Mouse (Mus musculus) hindbrain, embryonic 16.5 days (tissue): ENCODE results near the gene Prtg. TPM values are rescaled to one million over a fixed set of nuclear protein-coding genes. Genes with fewer than 3 reads are reported as not detected.

Experiments used
- ATAC-seq: fragments of 200-750 bp; cut with Nextera tagmentation; 2 replicates; pipeline ENCODE4 v1.8.0; 2017; ENCODE audit warnings: moderate TSS enrichment, moderate library complexity
- H3K27ac ChIP-seq: fragments of 300-500 bp; sonication (generic); 2 replicates; pipeline ENCODE4 v1.5.1; 2014; ENCODE audit warnings: low read depth, mild to moderate bottlenecking, control low read depth, low read length, moderate library complexity
- H3K27me3 ChIP-seq: fragments of 300-500 bp; sonication (generic); replicated peaks from 2 replicates; pipeline ENCODE4 v1.6.1; 2014; ENCODE audit warnings: low read length; ENCODE audit not compliant: control insufficient read depth, insufficient read depth
- H3K36me3 ChIP-seq: fragments of 300-500 bp; sonication (generic); 2 replicates; pipeline ENCODE4 v1.6.1; 2014; ENCODE audit warnings: mild to moderate bottlenecking, low read length, moderate library complexity, mixed read lengths; ENCODE audit not compliant: control insufficient read depth, insufficient read depth
- H3K4me1 ChIP-seq: fragments of 300-500 bp; sonication (generic); 2 replicates; pipeline ENCODE4 v1.6.1; 2014; ENCODE audit warnings: low read depth, low read length; ENCODE audit not compliant: control insufficient read depth, insufficient read depth
- H3K4me2 ChIP-seq: fragments of 300-500 bp; sonication (generic); 2 replicates; pipeline ENCODE4 v1.6.1; 2014; ENCODE audit warnings: mild to moderate bottlenecking, low read length, control low read depth, moderate library complexity
- H3K4me3 ChIP-seq: fragments of 300-500 bp; sonication (generic); 2 replicates; pipeline ENCODE4 v1.5.1; 2014; ENCODE audit warnings: mild to moderate bottlenecking, low read length, control low read depth, moderate library complexity
- H3K9ac ChIP-seq: fragments of 300-500 bp; sonication (generic); 2 replicates; pipeline ENCODE4 v1.6.1; 2014; ENCODE audit warnings: low read depth, mild to moderate bottlenecking, control low read depth, low read length, moderate library complexity
- H3K9me3 ChIP-seq: fragments of 300-500 bp; sonication (generic); 2 replicates; pipeline ENCODE4 v1.6.1; 2014; ENCODE audit warnings: mild to moderate bottlenecking, low read length, moderate library complexity; ENCODE audit not compliant: control insufficient read depth
- WGBS: fragments of 180-500 bp; shearing (Covaris S2); extraction: QIAGEN DNeasy Blood & Tissue Kit; methylation state at CpG from one replicate; pipeline ENCODE4 v1.1.7; 2014; 5-methylcytosine and 5-hydroxymethylcytosine counted together
- polyA plus RNA-seq: library from polyadenylated mRNA; unstranded; fragments of >200 nt; fragmentation: Nextera tagmentation; extraction: Ambion mirVana; gene quantifications from 2 replicates; pipeline ENCODE4 v1.2.1, GENCODE M21; 2015

Prtg gene
- polyA plus RNA-seq, 1 experiment from 2014 or later: 0.40 TPM

- no peaks in the 10 kb centered on the region for H3K9me3 ChIP-seq
- no peak overlapping the region for H3K27ac ChIP-seq
- WGBS: 40% methylated on average over 5 of the region's 5 CpGs
- H3K4me3 ChIP-seq: no peak overlapping the region
- H3K4me2 ChIP-seq: no peak overlapping the region
- H3K4me1 ChIP-seq: no peaks in the 10 kb centered on the region
- H3K9ac ChIP-seq: no peak overlapping the region
- H3K27me3 ChIP-seq: no peaks in the 10 kb centered on the region
- 0 out of 2 replicates have a peak, but pooled peaks have one; percentile 40 for ATAC-seq
- no peaks in the 10 kb centered on the region for H3K36me3 ChIP-seq
These were observed 57.1 kb downstream of the Prtg start for GRCm38 (mm10) chr9:72863773-72864172.

- Histone ChIP-seq H3K27me3 (no peaks in the 10 kb centered on the region), H3K9ac (no peak overlapping the region), H3K4me1 (peaks cover 8% of the 10 kb centered on the region), H3K4me2 (no peak overlapping the region), H3K9me3 (no peaks in the 10 kb centered on the region), H3K36me3 (no peaks in the 10 kb centered on the region), H3K27ac (no peak overlapping the region), H3K4me3 (no peak overlapping the region)
- no peak for ATAC-seq
- WGBS: 79% methylated on average over 6 of the region's 6 CpGs
These were observed 60.8 kb downstream of the Prtg start for GRCm38 (mm10) chr9:72867434-72867833.

DNA sequence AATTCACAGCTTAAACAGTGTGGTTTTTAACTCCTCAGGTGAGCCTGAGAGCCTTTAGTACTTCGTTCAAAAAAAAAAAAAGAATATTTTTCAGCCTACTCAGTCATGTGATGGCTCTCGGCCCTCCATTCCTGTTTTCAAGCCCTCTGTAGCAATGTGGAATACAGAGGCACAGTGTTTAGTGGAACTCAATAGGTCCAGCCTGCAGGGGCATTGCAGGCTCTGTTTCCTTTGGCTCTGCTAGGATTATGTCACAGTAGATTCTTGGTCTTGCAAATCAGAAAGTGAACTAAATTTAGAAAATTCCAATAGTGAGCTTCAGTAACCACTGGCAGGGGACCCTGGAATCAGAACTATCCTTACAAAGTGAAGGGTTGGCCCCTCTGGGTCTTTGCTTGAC is 62.1 kb downstream of the Prtg start:
- Histone ChIP-seq H3K9ac (no peak overlapping the region), H3K27me3 (no peaks in the 10 kb centered on the region), H3K36me3 (no peaks in the 10 kb centered on the region), H3K4me2 (no peak overlapping the region), H3K4me1 (peaks cover 10% of the 10 kb centered on the region), H3K9me3 (no peaks in the 10 kb centered on the region), H3K4me3 (no peak overlapping the region), H3K27ac (no peak overlapping the region)
- no peak for ATAC-seq
- 80% methylated on average over 2 of the region's 2 CpGs for WGBS

GRCm38 (mm10) chr9:72871506-72872297 is 65.0 kb downstream of the Prtg start:
- Histone ChIP-seq H3K9me3 (no peaks in the 10 kb centered on the region), H3K9ac (no peak overlapping the region), H3K36me3 (no peaks in the 10 kb centered on the region), H3K27me3 (no peaks in the 10 kb centered on the region), H3K27ac (no peak overlapping the region), H3K4me1 (peaks cover 10% of the 10 kb centered on the region), H3K4me3 (no peak overlapping the region), H3K4me2 (peak overlapping the region; percentile 45)
- 0 out of 2 replicates have a peak, but pooled peaks have one; percentile 40 for ATAC-seq
- WGBS: 12% methylated on average over 13 of the region's 13 CpGs

- H3K4me2 ChIP-seq: peak overlapping the region; percentile 45
- H3K36me3 ChIP-seq: no peaks in the 10 kb centered on the region
- no peaks in the 10 kb centered on the region for H3K27me3 ChIP-seq
- no peak overlapping the region for H3K4me3 ChIP-seq
- H3K4me1 ChIP-seq: peaks cover 10% of the 10 kb centered on the region
- WGBS: 22% methylated on average over 8 of the region's 8 CpGs
- H3K27ac ChIP-seq: no peak overlapping the region
- no peak overlapping the region for H3K9ac ChIP-seq
- no peaks in the 10 kb centered on the region for H3K9me3 ChIP-seq
- ATAC-seq: no peak
These were observed 65.8 kb downstream of the Prtg start for GRCm38 (mm10) chr9:72872298-72873130.

GRCm38 (mm10) chr9:72875878-72876277 is 69.2 kb downstream of the Prtg start:
- H3K27ac ChIP-seq: no peak overlapping the region
- 85% methylated on average over 2 of the region's 2 CpGs for WGBS
- H3K9ac ChIP-seq: no peak overlapping the region
- no peak for ATAC-seq
- H3K4me2 ChIP-seq: no peak overlapping the region
- no peaks in the 10 kb centered on the region for H3K27me3 ChIP-seq
- no peak overlapping the region for H3K4me3 ChIP-seq
- H3K9me3 ChIP-seq: no peaks in the 10 kb centered on the region
- no peaks in the 10 kb centered on the region for H3K36me3 ChIP-seq
- peaks cover 20% of the 10 kb centered on the region for H3K4me1 ChIP-seq

DNA sequence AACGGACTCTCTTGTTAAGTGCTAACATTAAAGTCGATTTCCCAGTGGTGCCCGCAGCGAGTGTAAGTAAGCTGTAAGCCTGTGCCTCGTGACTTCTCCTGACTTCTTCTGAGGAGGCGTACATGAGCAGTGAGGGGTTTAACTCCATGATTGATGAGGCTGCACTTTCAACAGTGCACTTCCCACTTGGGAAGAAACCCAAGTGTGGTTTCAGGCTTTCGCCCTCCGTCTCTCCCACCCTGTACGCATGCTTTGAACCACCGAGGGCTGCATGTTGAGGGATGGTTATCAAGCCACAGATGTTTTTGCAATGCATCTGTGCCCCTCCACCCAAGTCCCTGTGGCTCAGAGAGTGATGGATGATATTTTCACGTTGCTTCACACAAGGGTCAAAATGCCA is 71.2 kb downstream of the Prtg start:
- Histone ChIP-seq H3K4me2 (peak overlapping the region; percentile 30; the same call in 1 of the 2 replicates), H3K27ac (no peak overlapping the region), H3K27me3 (no peaks in the 10 kb centered on the region), H3K4me1 (peaks cover 16% of the 10 kb centered on the region), H3K9ac (no peak overlapping the region), H3K36me3 (no peaks in the 10 kb centered on the region), H3K9me3 (no peaks in the 10 kb centered on the region), H3K4me3 (no peak overlapping the region)
- WGBS: 10% methylated on average over 11 of the region's 11 CpGs
- ATAC-seq: peak; percentile 53; the same call in 1 of the 2 replicates

GRCm38 (mm10) chr9:72878656-72879055 is 72.0 kb downstream of the Prtg start:
- Histone ChIP-seq H3K9ac (no peak overlapping the region), H3K4me3 (no peak overlapping the region), H3K27me3 (no peaks in the 10 kb centered on the region), H3K27ac (no peak overlapping the region), H3K4me2 (no peak overlapping the region), H3K9me3 (no peaks in the 10 kb centered on the region), H3K36me3 (no peaks in the 10 kb centered on the region), H3K4me1 (peaks cover 16% of the 10 kb centered on the region)
- 40% methylated on average over 6 of the region's 6 CpGs for WGBS
- ATAC-seq: no peak

GRCm38 (mm10) chr9:72879601-72880000 is 72.9 kb downstream of the Prtg start:
- Histone ChIP-seq H3K9ac (no peak overlapping the region), H3K4me3 (no peak overlapping the region), H3K4me1 (peaks cover 16% of the 10 kb centered on the region), H3K27ac (no peak overlapping the region), H3K27me3 (no peaks in the 10 kb centered on the region), H3K4me2 (no peak overlapping the region), H3K36me3 (no peaks in the 10 kb centered on the region), H3K9me3 (no peaks in the 10 kb centered on the region)
- no peak for ATAC-seq
- 53% methylated on average over 3 of the region's 3 CpGs for WGBS
